8 mouse cellular contexts compared by ENCODE assay signal in the genomic region with DNA sequence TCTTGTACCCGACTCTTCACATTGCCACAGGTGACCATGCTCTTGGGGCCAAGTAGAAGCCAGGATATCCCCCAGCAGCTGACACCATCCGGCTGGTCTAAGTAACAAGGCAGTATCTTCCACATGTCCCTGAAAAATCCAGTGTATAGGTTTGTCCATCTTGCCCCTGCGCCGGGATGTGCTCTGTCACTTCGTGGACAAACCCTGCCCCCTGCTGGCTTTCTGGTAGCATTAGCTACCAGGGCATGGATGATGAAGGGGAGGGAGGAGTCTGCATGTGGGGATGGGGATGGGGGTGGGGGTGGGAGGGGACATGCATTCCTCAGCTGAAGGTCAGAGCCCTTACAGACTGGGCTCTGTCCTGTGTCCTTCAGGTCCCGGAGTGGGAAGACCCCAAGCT.
A peak's percentile ranks its signal among the peaks of the same experiment; 100 is the strongest.
DNase-seq lines count a peak whose midpoint lies in the region; ATAC-seq and TF ChIP-seq lines count a peak whose summit lies in the region.

No protein-coding gene starts in this region.

- H3K27me3 ChIP-seq in kidney, postnatal 0 days (ENCODE audit: insufficient read depth, low read length), result no peaks in the 10 kb centered on the region
- H3K27me3 ChIP-seq in ES-Bruce4 (ENCODE audit: control insufficient read depth, insufficient read depth, low read length, poor library complexity, severe bottlenecking), result no peaks in the 10 kb centered on the region
- no peaks in the 10 kb centered on the region for H3K27me3 ChIP-seq in splenic B cell, adult 2 months (ENCODE audit: control insufficient read depth, insufficient read depth, low read length, poor library complexity, severe bottlenecking)

- no peak overlapping the region for H3K27ac ChIP-seq in kidney, postnatal 0 days
- H3K27ac ChIP-seq in ES-Bruce4 (ENCODE audit: insufficient read depth, low read length), result no peak overlapping the region

- H3K4me1 ChIP-seq in kidney, postnatal 0 days (replicated peaks; ENCODE audit: insufficient read depth, low read length), result no peaks in the 10 kb centered on the region
- H3K4me1 ChIP-seq in ES-Bruce4 (ENCODE audit: control insufficient read depth, insufficient read depth, low read length), result peaks cover 2% of the 10 kb centered on the region

- no peak overlapping the region for H3K9ac ChIP-seq in kidney, postnatal 0 days (ENCODE audit: low read depth, low read length)
- H3K9ac ChIP-seq in ES-Bruce4 (ENCODE audit: low read depth, poor library complexity, severe bottlenecking), result no peak overlapping the region

- TF ChIP-seq POLR2A in ES-Bruce4 (IDR thresholded peaks at IDR 0.05; ENCODE audit: insufficient read depth, low read length), result no peak

- H3K4me2 ChIP-seq in kidney, postnatal 0 days (ENCODE audit: low read length), result no peak overlapping the region

- ATAC-seq in kidney, postnatal 0 days (replicated peaks; ENCODE audit: low FRiP score, low read depth), result no peak
- no peak for ATAC-seq in monocyte, adult 5-6 weeks (replicated peaks; ENCODE audit: insufficient number of reproducible peaks, low FRiP score, low TSS enrichment, poor library complexity, severe bottlenecking)

- H3K4me3 ChIP-seq in kidney, postnatal 0 days (replicated peaks; ENCODE audit: low read depth, low read length), result no peak overlapping the region
- H3K4me3 ChIP-seq in ES-Bruce4 (ENCODE audit: low read depth, low read length), result no peak overlapping the region

- no peaks in the 10 kb centered on the region for H3K36me3 ChIP-seq in kidney, postnatal 0 days (ENCODE audit: insufficient read depth, low read length)
- no peaks in the 10 kb centered on the region for H3K36me3 ChIP-seq in ES-Bruce4 (ENCODE audit: control insufficient read depth, insufficient read depth, low read length, poor library complexity, severe bottlenecking)
- H3K36me3 ChIP-seq in splenic B cell, adult 2 months (ENCODE audit: control insufficient read depth, insufficient read depth, low read length, poor library complexity, severe bottlenecking), result no peaks in the 10 kb centered on the region

- intact Hi-C loops in heart, postnatal 14 days (cut with DNase I), result loop anchor here (1.0 kb wide), 1 partner anchor 33 kb away; no protein-coding TSS in a partner anchor

- WGBS in kidney, postnatal 0 days, result 46% methylated on average over 6 of the region's 6 CpGs

- TF ChIP-seq CTCF in kidney, postnatal 0 days (IDR thresholded peaks at IDR 0.05; ENCODE audit: low read depth), result peak; percentile 65
- TF ChIP-seq CTCF in ES-Bruce4 (IDR thresholded peaks at IDR 0.05; ENCODE audit: low read depth, low read length), result peak; percentile 61

- H3K9me3 ChIP-seq in kidney, postnatal 0 days (replicated peaks; ENCODE audit: low read length), result no peaks in the 10 kb centered on the region
- H3K9me3 ChIP-seq in ES-Bruce4 (replicated peaks; ENCODE audit: control insufficient read depth, insufficient read depth, low read length, poor library complexity, severe bottlenecking), result no peaks in the 10 kb centered on the region

- DNase-seq in kidney, postnatal 0 days (ENCODE audit: low spot score), result peak; percentile 63
- DNase-seq in kidney, adult 11 months, result no peak
- DNase-seq in adrenal gland, postnatal 25 days, result peak; percentile 58
- DNase-seq in heart, postnatal 14 days, result peak; percentile 49 to 61
- DNase-seq in splenic B cell, adult 2 months (ENCODE audit: low read depth, low spot score), result peak; percentile 10
- DNase-seq in frontal cortex, postnatal 14 days (ENCODE audit: low spot score in 2 of 2), result no peak

- TF ChIP-seq EP300 in ES-Bruce4 (IDR thresholded peaks at IDR 0.05; ENCODE audit: insufficient read depth, low read depth, low read length), result no peak

Comparison
In these comparisons a context has a peak if more than half of its experiments do, and no peak if none do; other contexts are left out.
1. DNase-seq: peak in kidney, postnatal 0 days (single experiment), adrenal gland, postnatal 25 days (single experiment), heart, postnatal 14 days (2 of 2) and splenic B cell, adult 2 months (single experiment); none in kidney, adult 11 months (single experiment) and frontal cortex, postnatal 14 days (0 of 2).